Mouse (Mus musculus) lung, postnatal 10 days (tissue): Measurements from ENCODE around the gene Adamts4.
"Not testable (repeated sequence)": the region's sequence is repeated elsewhere in the genome, so short reads cannot be mapped to it uniquely, and the experiment has no call there.

Source experiments
- DNase-seq: peaks from one replicate; pipeline ENCODE4 v3.0.0; 2021

Adamts4 gene

GRCm38 (mm10) chr1:171232348-171232747 lies 17.9 kb upstream of the Adamts4 start:
- DNase-seq, result no peak

- peak; percentile 59 for DNase-seq
These were observed 17.2 kb upstream of the Adamts4 start for GRCm38 (mm10) chr1:171232800-171233730.

DNA sequence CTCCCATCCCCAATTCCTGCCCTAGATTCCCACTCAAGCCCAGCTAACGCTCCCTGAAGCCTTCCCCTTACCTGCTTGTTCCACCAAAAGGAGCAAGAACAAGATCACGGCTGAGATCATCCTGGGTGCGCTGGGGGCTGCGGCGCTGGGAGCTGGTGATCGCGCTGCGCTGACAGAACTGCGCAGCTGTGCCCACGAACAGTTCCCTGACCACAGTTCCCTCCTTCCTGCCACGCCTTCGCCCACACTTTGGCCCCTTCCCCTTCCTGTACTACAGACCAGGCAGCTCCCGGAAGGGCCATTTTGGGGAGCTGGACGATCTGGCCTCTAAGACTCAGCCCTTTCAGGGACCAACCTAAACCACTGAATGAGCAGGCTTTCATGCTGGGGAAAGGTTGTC lies 16.1 kb upstream of the Adamts4 start, which contains the start of gene Fcer1g:
Gene Fcer1g, minus strand, starts transcription at position 240 of the 400 bp plus-strand sequence.
- DNase-seq, result no peak

GRCm38 (mm10) chr1:171234538-171234937 lies 15.7 kb upstream of the Adamts4 start:
- DNase-seq, result no peak

- DNase-seq, result no peak
These were observed 14.4 kb upstream of the Adamts4 start for GRCm38 (mm10) chr1:171235791-171236190.

GRCm38 (mm10) chr1:171237438-171237837 lies 12.8 kb upstream of the Adamts4 start:
- DNase-seq, result no peak

DNA sequence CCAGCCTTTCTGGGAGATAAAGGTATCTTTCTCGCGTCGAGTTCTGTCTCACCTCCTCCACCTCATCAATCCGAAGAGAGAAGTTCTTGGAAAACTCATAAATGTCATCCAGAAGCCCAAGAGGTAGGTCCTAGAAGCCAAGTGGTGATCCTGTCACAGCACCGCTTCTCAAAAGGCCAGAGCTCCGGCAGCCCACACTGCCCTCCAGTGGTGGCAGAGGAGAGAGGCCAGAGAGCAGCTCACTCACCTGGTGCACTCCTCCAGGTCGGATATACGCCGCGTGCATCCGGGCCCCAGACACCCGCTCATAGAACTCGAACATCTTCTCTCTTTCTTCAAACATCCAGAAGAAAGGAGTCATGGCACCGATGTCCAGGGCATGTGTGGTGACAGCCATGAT lies 11.8 kb upstream of the Adamts4 start:
- DNase-seq, result peak; percentile 72

- peak; percentile 69 for DNase-seq
These were observed 10.1 kb upstream of the Adamts4 start for GRCm38 (mm10) chr1:171239992-171240744.

DNA sequence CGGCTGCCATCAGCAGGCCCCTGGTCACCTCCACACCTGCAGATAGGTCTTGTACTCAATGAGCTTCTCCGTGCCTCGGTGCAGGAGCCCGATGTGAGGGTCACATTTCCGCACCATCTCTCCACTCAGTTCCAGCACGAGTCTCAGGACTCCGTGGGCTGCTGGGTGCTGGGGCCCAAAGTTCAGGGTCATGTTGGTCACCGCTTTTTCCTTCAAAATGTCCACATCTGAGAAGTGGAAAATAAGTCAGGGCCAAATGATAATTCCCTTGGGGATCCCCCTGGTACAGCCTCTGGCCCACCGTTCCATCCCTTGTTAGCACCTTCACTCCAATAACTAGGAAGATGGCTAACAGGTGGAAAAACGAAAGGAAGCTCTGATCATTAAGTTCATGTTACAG lies 9.3 kb upstream of the Adamts4 start:
- DNase-seq, result no peak

GRCm38 (mm10) chr1:171241952-171242351 lies 8.3 kb upstream of the Adamts4 start:
- not testable (repeated sequence) for DNase-seq

- no peak for DNase-seq
These were observed 4.9 kb upstream of the Adamts4 start for GRCm38 (mm10) chr1:171245353-171245752.

DNA sequence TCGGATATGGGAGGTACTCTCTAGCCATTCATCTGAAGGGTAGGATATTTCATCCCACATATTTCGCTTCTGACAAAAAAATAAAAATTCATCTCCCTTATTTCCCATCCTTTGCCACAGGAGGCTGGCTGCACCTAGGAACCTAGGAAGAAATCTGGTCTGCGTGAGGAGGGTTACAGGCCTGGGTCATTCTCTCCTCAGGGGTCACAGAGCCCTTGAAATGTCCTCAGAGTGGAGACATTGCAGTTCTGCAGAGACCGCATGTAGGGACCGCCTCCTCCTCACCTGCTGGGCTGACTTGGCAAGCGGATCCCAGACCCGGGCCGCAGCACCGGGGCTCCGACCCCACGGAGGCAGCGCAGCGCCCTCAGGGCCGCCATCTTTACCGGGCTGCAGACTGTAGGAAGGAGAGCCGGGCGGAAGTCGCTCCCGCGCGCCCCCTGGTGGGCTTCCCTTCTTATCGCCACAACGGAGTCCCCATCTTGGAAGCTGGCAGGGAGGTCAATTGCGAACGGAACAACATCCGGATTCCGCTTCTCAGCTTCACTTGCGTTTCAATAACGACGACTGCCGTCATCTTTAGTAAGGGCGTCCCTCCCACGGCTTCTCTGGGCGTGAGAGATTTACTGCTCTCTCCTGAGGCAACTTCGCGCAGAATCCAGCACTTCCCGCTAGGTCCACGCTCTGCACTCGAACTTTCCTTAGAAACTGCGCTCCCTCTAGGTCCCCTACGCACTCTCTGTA lies 3.3 kb upstream of the Adamts4 start:
- peak; percentile 98 for DNase-seq

DNA sequence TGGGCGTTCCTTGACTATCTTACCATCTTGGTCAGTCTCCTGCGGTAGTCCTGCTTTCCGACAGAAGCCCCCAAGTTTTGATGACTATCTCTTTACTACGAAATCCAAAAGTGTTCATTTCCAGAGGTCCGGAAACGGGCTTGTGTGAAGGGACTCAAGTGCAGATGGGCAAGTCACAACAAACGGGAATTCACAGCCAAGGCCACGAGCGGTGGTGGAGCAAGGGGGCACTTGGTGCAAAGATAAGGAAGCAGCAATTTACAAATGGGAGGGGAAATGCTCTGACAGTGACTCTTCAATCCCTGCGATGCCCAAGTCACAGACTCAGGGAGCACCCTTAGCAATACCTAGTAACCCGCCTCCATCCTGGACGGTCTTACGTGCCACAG lies 2.8 kb upstream of the Adamts4 start:
- DNase-seq, result no peak

GRCm38 (mm10) chr1:171247916-171248315 lies 2.3 kb upstream of the Adamts4 start:
- DNase-seq, result no peak

GRCm38 (mm10) chr1:171248386-171249226 lies 1.6 kb upstream of the Adamts4 start:
- no peak for DNase-seq

GRCm38 (mm10) chr1:171250680-171251593 lies 716 bp downstream of the Adamts4 start, which contains the start of gene Ndufs2:
Gene Ndufs2 (minus strand): TSS chr1:171251388.
- DNase-seq, result peak; percentile 35

DNA sequence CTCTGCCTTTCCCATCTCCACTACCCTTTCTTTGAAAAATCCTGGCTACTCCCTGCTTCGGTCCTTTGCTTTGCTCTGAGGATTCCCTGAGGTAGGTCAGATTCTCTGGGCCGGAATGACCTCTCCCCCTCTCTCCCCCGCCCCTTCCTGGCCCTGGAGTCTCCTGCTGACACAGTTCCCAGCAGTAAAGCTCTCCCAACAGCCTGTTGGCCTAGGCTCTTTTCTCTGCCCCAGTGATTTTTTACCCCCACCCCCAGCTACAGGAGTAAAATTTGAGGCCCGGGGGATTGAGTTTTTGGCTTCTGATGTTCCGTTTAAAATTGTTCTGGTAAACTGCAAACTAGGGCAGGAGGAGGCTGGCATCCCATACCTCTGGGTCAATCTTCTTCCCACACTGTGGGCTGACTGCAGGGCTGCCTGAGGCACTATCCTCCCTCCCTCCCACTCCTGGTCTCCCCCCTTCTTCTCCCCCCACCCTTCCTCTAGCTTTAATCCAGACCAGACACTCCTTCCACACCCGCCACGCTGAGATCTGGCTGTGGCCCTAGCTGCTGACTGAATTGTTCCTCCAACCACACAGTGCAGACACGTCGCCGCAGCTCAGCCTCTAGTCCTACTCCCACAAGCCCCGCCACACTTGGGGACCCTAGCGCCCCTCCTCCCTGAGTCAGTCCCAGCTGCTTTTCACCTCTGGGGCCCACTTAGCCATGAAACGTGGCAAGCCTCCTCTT lies 1.5 kb downstream of the Adamts4 start:
- peak; percentile 62 for DNase-seq

GRCm38 (mm10) chr1:171252415-171252814 lies 2.2 kb downstream of the Adamts4 start:
- DNase-seq, result no peak

DNA sequence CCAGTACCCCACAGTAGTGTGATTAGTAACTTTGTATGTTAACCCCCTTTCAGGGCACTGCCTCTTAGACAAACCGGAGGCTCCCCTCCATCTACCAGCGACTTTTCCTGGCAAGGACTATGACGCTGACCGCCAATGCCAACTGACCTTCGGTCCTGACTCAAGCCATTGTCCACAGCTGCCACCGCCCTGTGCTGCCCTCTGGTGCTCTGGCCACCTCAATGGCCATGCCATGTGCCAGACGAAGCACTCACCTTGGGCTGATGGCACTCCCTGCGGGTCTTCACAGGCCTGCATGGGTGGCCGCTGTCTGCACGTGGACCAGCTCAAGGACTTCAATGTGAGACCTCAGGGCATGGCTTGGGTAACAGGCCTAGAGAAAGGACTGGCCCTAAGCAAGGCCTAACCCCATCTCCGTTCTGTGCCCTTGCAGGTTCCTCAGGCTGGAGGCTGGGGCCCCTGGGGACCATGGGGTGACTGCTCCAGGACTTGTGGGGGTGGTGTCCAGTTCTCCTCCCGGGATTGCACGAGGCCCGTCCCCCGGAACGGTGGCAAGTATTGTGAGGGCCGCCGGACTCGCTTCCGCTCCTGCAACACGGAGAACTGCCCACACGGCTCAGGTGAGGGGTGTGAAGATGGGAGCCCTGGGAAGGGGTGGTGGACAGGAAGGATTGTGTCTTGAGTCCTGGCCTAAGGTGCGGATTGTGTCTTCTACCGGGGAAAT lies 6.0 kb downstream of the Adamts4 start:
- no peak for DNase-seq
